9 mouse cellular contexts compared by ENCODE assay signal in the genomic region with DNA sequence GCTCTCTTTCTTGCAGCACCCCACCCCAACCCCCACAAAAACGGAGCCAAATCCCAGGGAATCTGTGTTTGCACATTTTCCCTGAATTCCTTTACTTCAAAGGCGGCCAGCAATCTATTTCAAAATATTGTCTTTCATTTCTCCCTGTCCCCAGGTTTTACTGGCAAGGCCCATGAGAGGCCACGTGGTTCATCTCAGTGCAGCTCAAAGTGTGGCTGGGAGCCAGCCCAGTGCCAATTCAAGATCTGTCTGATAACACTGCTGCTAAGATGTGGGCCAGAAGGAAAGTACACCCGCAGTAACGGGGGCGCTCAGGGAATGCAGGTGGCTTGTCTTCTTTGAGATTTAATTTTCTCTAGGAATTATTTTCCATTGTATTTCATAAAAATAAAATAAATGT. TPM values are rescaled to one million over a fixed set of nuclear protein-coding genes. Genes with fewer than 3 reads are reported as not detected.
DNase-seq lines count a peak whose midpoint lies in the region; ATAC-seq and TF ChIP-seq lines count a peak whose summit lies in the region.
"Had no signal": no experiment of that assay in that cellular context is flagged by ENCODE, and none has a peak within 500 bp of the region (broad histone marks: within the 10 kb centered on the region; RNA-seq: fewer than 3 reads in every experiment).

No protein-coding gene starts in this region.

- H3K27me3 ChIP-seq in heart, embryonic 10.5 days (ENCODE audit: insufficient read depth, poor library complexity, severe bottlenecking): peaks cover 13% of the 10 kb centered on the region
- H3K27me3 ChIP-seq in heart, adult 2 months (ENCODE audit: control insufficient read depth, insufficient read depth, low read length): no peaks in the 10 kb centered on the region
- H3K27me3 ChIP-seq in forebrain, embryonic 12.5 days: peaks cover 8% of the 10 kb centered on the region; the same call in 1 of the 2 replicates
- H3K27me3 ChIP-seq in kidney, embryonic 15.5 days: peaks cover 5% of the 10 kb centered on the region; the same call in 1 of the 2 replicates
- peaks cover 9% of the 10 kb centered on the region for H3K27me3 ChIP-seq in liver, embryonic 16.5 days (ENCODE audit: control insufficient read depth, insufficient read depth, low read depth, low read length)
- H3K27me3 ChIP-seq: CH12.LX had no signal

- H3K9ac ChIP-seq in heart, adult 2 months (ENCODE audit: low read depth, low read length): no peak overlapping the region
- peak overlapping the region; percentile 48; the same call in 1 of the 2 replicates for H3K9ac ChIP-seq in forebrain, embryonic 12.5 days
- peak overlapping the region; percentile 45; the same call in 1 of the 2 replicates for H3K9ac ChIP-seq in kidney, embryonic 15.5 days
- H3K9ac ChIP-seq in liver, embryonic 16.5 days (ENCODE audit: low read depth, low read length): no peak overlapping the region

- H3K4me1 ChIP-seq in heart, embryonic 10.5 days: peaks cover 30% of the 10 kb centered on the region
- peaks cover 5% of the 10 kb centered on the region for H3K4me1 ChIP-seq in heart, adult 2 months (ENCODE audit: control insufficient read depth, insufficient read depth, low read length)
- peaks cover 16% of the 10 kb centered on the region for H3K4me1 ChIP-seq in forebrain, embryonic 12.5 days
- peaks cover 18% of the 10 kb centered on the region for H3K4me1 ChIP-seq in kidney, embryonic 15.5 days
- H3K4me1 ChIP-seq in liver, embryonic 16.5 days (ENCODE audit: control insufficient read depth, low read depth, low read length): peaks cover 5% of the 10 kb centered on the region

- intact Hi-C loops in heart, adult 2 months (cut with DNase I): no loop called here

- TF ChIP-seq EP300 in heart, adult 2 months (IDR thresholded peaks at IDR 0.05; ENCODE audit: insufficient read depth, low read depth, low read length): no peak

- no peak for ATAC-seq in forebrain, embryonic 12.5 days (ENCODE audit: low FRiP score)
- no peak for ATAC-seq in kidney, embryonic 15.5 days (replicated peaks; ENCODE audit: low FRiP score)
- ATAC-seq in liver, embryonic 16.5 days (ENCODE audit: low read depth): no peak

- TF ChIP-seq POLR2A in heart, adult 2 months (IDR thresholded peaks at IDR 0.05; ENCODE audit: insufficient read depth, low read depth, low read length): no peak

- TF ChIP-seq CTCF in heart, adult 2 months (IDR thresholded peaks at IDR 0.05): no peak

- peak overlapping the region; percentile 79 for H3K4me2 ChIP-seq in forebrain, embryonic 12.5 days
- peak overlapping the region; percentile 96 for H3K4me2 ChIP-seq in kidney, embryonic 15.5 days
- peak overlapping the region; percentile 66 for H3K4me2 ChIP-seq in liver, embryonic 16.5 days (ENCODE audit: low read depth, low read length)

- peaks cover 35% of the 10 kb centered on the region for H3K36me3 ChIP-seq in heart, embryonic 10.5 days
- H3K36me3 ChIP-seq in heart, adult 2 months (ENCODE audit: control insufficient read depth, insufficient read depth, low read length): no peaks in the 10 kb centered on the region
- peaks cover 31% of the 10 kb centered on the region for H3K36me3 ChIP-seq in forebrain, embryonic 12.5 days (replicated peaks)
- no peaks in the 10 kb centered on the region for H3K36me3 ChIP-seq in kidney, embryonic 15.5 days
- no peaks in the 10 kb centered on the region for H3K36me3 ChIP-seq in liver, embryonic 16.5 days (ENCODE audit: control insufficient read depth, insufficient read depth)

- DNase-seq in heart, embryonic 10.5 days (ENCODE audit: low spot score): no peak
- DNase-seq in heart, adult 2 months: no peak
- peak; percentile 73 for DNase-seq in adrenal gland, adult 2 months
- peak; percentile 68 for DNase-seq in right cerebral cortex, adult 18-20 months
- DNase-seq in spleen, adult 12 weeks (ENCODE audit: low spot score): no peak

- peak overlapping the region; percentile 75 for H3K27ac ChIP-seq in heart, embryonic 10.5 days
- H3K27ac ChIP-seq in heart, adult 2 months: no peak overlapping the region
- H3K27ac ChIP-seq in forebrain, embryonic 12.5 days: no peak overlapping the region
- peak overlapping the region; percentile 71; the same call in 1 of the 2 replicates for H3K27ac ChIP-seq in kidney, embryonic 15.5 days
- H3K27ac ChIP-seq in liver, embryonic 16.5 days (ENCODE audit: low read length): no peak overlapping the region

- 20% methylated on average over 6 of the region's 6 CpGs for WGBS in heart, embryonic 10.5 days
- WGBS in heart, adult 2 months: 59% methylated on average over 6 of the region's 6 CpGs
- 21% methylated on average over 6 of the region's 6 CpGs for WGBS in forebrain, embryonic 12.5 days
- WGBS in kidney, embryonic 15.5 days: 22% methylated on average over 6 of the region's 6 CpGs
- 18% methylated on average over 6 of the region's 6 CpGs for WGBS in liver, embryonic 16.5 days (ENCODE audit: insufficient replicate concordance)

- H3K4me3 ChIP-seq in heart, embryonic 10.5 days: peak overlapping the region; percentile 61
- H3K4me3 ChIP-seq in heart, adult 2 months: no peak overlapping the region
- H3K4me3 ChIP-seq in forebrain, embryonic 12.5 days (replicated peaks): peak overlapping the region; percentile 40
- peak overlapping the region; percentile 51 for H3K4me3 ChIP-seq in kidney, embryonic 15.5 days (replicated peaks)
- no peak overlapping the region; the same call in 1 of the 2 replicates for H3K4me3 ChIP-seq in liver, embryonic 16.5 days (ENCODE audit: low read depth, low read length)

- H3K79me2 ChIP-seq in heart, adult 2 months (replicated peaks; ENCODE audit: control insufficient read depth, insufficient read depth, low read length): no peaks in the 10 kb centered on the region

- H3K9me3 ChIP-seq in heart, embryonic 10.5 days: no peaks in the 10 kb centered on the region
- H3K9me3 ChIP-seq in forebrain, embryonic 12.5 days: no peaks in the 10 kb centered on the region
- H3K9me3 ChIP-seq in kidney, embryonic 15.5 days (replicated peaks): no peaks in the 10 kb centered on the region
- H3K9me3 ChIP-seq in liver, embryonic 16.5 days (replicated peaks; ENCODE audit: control insufficient read depth, low read length): no peaks in the 10 kb centered on the region

RNA-seq across cellular contexts. Expression of a gene that starts 27.5 kb away (rescaled TPM):
- 3.1 and 4.0 TPM in 2 replicates for polyA plus RNA-seq in heart, embryonic 10.5 days (2016; fragmentation: Nextera tagmentation; extraction: Ambion mirVana)
- under 1 TPM; 0.36 to 0.50 TPM for total RNA-seq in heart, adult 2 months (2021)
- polyA plus RNA-seq in heart, adult 2 months (2012; rRNA removed): 0.37 TPM in 1 of 2 replicates, not detected in the other
- 1 to 10 TPM in 1 of 2 experiments, under 1 TPM in 1; 0.49 to 1.4 TPM for total RNA-seq in adrenal gland, adult 2 months (2021)
- 0.27 and 0.44 TPM in 2 replicates for polyA plus RNA-seq in adrenal gland, adult 2 months (2012; rRNA removed)
- polyA plus RNA-seq in forebrain, embryonic 12.5 days (2016; fragmentation: Nextera tagmentation; extraction: Ambion mirVana): 7.3 and 8.8 TPM in 2 replicates
- polyA plus RNA-seq in kidney, embryonic 15.5 days (2015; fragmentation: Nextera tagmentation; extraction: Ambion mirVana): 2.4 and 3.4 TPM in 2 replicates
- polyA plus RNA-seq in liver, embryonic 16.5 days (2015; fragmentation: Nextera tagmentation; extraction: Ambion mirVana): 0.28 and 0.34 TPM in 2 replicates

RNA-seq across cellular contexts. Expression of a gene that starts 56.5 kb away (rescaled TPM):
- 9.9 and 16.0 TPM in 2 replicates for polyA plus RNA-seq in heart, embryonic 10.5 days (2016; fragmentation: Nextera tagmentation; extraction: Ambion mirVana)
- 1 to 10 TPM; 5.3 to 6.4 TPM for total RNA-seq in heart, adult 2 months (2021)
- polyA plus RNA-seq in heart, adult 2 months (2012; rRNA removed): 9.9 and 11.1 TPM in 2 replicates
- 1 to 10 TPM; 1.9 to 3.1 TPM for total RNA-seq in adrenal gland, adult 2 months (2021)
- polyA plus RNA-seq in adrenal gland, adult 2 months (2012; rRNA removed): 9.9 and 11.0 TPM in 2 replicates
- polyA plus RNA-seq in forebrain, embryonic 12.5 days (2016; fragmentation: Nextera tagmentation; extraction: Ambion mirVana): 24.5 and 27.2 TPM in 2 replicates
- 3.4 TPM in 2 replicates for polyA plus RNA-seq in kidney, embryonic 15.5 days (2015; fragmentation: Nextera tagmentation; extraction: Ambion mirVana)
- polyA plus RNA-seq in liver, embryonic 16.5 days (2015; fragmentation: Nextera tagmentation; extraction: Ambion mirVana): 0.08 TPM in 2 replicates

Comparison
In these comparisons a context has a peak if more than half of its experiments do, and no peak if none do; other contexts are left out.
1. H3K27ac ChIP-seq: peak in heart, embryonic 10.5 days (single experiment) and kidney, embryonic 15.5 days (single experiment); none in heart, adult 2 months (single experiment), forebrain, embryonic 12.5 days (single experiment) and liver, embryonic 16.5 days (single experiment).
2. H3K4me3 ChIP-seq: peak in heart, embryonic 10.5 days (single experiment), forebrain, embryonic 12.5 days (single experiment) and kidney, embryonic 15.5 days (single experiment); none in heart, adult 2 months (single experiment) and liver, embryonic 16.5 days (single experiment).
3. DNase-seq: peak in adrenal gland, adult 2 months (single experiment) and right cerebral cortex, adult 18-20 months (single experiment); none in heart, embryonic 10.5 days (single experiment), heart, adult 2 months (0 of 2) and spleen, adult 12 weeks (single experiment).
4. H3K9ac ChIP-seq: peak in forebrain, embryonic 12.5 days (single experiment) and kidney, embryonic 15.5 days (single experiment); none in heart, adult 2 months (single experiment) and liver, embryonic 16.5 days (single experiment).
5. Peak in every context shown above with its lines, with median percentiles within 50 percentile points of each other: H3K4me2 ChIP-seq.